Mouse (Mus musculus) heart, adult 10 weeks (tissue): Measurements from ENCODE around the gene Lbx2. TPM values are rescaled to one million over a fixed set of nuclear protein-coding genes. Genes with fewer than 3 reads are reported as not detected.

Experiments used
- polyA plus RNA-seq: library from polyadenylated mRNA; stranded (reverse); fragments of 350-450 nt; fragmentation: Illumina TruSeq; extraction: RNeasy Lipid Tissue Mini Kit (QIAGEN cat#74804); gene quantifications from one replicate; pipeline ENCODE4 v1.2.3, GENCODE M21; 2014; ENCODE audit warnings: low read depth, low replicate concordance

Gene Lbx2
- 0.76 TPM for polyA plus RNA-seq

GRCm38 (mm10) chr6:83086121-83087035, at the start of gene Lbx2:
Gene Lbx2, plus strand, starts transcription at chr6:83086367.

DNA sequence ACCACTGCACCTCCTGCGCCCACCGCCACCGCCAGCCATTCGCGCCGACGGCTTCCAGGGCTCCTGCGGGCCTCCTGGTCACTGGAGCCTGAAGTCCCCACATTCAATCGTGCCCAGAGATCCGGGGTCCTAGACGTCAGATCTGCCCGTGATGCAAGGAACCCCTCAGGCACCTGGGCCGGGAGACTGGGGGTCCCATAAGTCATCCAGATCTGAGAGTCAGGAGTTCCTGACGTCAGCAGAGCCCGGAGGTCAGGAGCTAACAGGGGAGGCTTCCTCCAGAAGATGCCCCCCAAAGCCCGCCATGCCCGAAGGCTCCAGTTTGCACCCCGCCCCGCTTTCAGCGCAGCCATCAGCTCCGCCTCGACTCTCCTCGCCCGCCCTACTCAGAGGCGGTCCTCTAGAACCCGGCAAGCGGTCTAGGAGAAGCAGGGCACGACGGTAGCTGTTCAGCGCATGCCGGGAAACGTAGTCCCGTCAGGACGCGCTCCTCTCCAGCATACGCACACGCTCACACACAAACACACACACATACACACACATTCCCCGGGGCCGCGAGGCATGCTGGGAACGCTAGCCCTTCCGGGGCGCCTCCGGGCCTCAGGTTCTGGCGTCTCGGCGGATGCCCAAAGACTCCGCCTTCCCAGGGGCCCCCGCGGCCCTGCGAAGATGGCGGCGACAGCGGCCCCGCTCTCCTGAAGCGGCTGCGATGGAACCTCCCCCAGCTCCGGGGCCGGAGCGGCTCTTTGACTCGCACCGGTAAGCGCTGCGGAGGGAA, 31.9 kb upstream of the Lbx2 start, which contains the start of gene Aup1:
Aup1 (plus strand) TSS at position 448 of the 778 bp plus-strand sequence.

DNA sequence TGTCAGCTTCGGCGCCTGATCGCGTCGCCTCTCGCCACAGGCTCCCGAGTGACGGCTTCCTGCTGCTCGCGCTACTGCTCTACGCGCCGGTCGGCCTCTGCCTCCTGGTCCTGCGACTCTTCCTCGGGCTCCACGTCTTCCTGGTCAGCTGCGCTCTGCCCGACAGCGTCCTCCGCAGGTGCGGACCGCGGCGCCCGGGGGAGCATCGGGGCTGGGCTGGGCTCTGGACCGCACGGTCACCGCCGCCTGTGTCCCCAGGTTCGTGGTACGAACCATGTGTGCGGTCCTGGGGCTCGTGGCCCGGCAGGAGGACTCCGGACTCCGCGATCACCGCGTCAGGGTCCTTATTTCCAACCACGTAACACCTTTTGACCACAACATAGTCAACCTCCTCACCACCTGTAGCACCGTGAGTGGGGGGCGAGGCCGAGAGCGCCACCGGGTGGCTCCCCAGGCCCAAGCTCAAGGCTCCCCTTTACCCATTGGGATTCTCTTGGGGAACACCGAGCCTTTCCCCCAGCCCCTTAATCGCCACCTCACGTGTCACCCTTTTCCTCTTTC, 31.2 kb upstream of the Lbx2 start, which contains the start of gene Htra2:
Htra2 (minus strand) TSS at position 403 of the 561 bp plus-strand sequence.

GRCm38 (mm10) chr6:83057790-83058189, 28.4 kb upstream of the Lbx2 start, which contains the start of gene Dqx1:
Gene Dqx1, plus strand, starts transcription at chr6:83057844.

DNA sequence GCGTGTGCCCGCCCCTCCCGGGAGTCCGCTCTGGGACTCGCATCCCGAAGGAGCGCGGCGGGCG, 16.1 kb upstream of the Lbx2 start, which contains the start of gene Tlx2:
Tlx2 (minus strand) TSS at position 47 of the 64 bp plus-strand sequence.

GRCm38 (mm10) chr6:83077630-83078323, 8.4 kb upstream of the Lbx2 start, which contains the start of gene Pcgf1:
Gene Pcgf1, plus strand, starts transcription at chr6:83077869.

DNA sequence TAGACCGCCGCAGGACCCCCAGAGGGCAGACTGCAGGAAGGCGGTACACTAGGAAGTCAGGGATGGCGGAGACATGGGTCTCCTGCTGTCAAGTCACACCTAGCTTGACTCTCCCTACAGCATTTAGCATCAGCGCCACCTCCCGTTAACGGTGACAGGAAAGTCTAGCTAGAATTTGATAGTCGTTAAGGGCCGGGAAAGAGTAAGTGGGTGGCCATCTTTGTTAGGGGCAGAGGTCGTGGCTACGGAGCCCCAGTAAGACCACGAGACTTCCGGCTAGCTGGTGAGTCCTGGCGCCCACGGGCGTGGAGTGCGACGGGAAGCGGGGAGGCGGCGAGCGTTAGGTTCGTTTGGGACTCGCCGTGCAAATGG, 15.1 kb downstream of the Lbx2 start, which contains the start of the genes Ccdc142 and Gm42688:
Ccdc142 (plus strand) TSS at position 286 of the 372 bp plus-strand sequence.
Gm42688 (plus strand) TSS at position 302 of the 372 bp plus-strand sequence.

DNA sequence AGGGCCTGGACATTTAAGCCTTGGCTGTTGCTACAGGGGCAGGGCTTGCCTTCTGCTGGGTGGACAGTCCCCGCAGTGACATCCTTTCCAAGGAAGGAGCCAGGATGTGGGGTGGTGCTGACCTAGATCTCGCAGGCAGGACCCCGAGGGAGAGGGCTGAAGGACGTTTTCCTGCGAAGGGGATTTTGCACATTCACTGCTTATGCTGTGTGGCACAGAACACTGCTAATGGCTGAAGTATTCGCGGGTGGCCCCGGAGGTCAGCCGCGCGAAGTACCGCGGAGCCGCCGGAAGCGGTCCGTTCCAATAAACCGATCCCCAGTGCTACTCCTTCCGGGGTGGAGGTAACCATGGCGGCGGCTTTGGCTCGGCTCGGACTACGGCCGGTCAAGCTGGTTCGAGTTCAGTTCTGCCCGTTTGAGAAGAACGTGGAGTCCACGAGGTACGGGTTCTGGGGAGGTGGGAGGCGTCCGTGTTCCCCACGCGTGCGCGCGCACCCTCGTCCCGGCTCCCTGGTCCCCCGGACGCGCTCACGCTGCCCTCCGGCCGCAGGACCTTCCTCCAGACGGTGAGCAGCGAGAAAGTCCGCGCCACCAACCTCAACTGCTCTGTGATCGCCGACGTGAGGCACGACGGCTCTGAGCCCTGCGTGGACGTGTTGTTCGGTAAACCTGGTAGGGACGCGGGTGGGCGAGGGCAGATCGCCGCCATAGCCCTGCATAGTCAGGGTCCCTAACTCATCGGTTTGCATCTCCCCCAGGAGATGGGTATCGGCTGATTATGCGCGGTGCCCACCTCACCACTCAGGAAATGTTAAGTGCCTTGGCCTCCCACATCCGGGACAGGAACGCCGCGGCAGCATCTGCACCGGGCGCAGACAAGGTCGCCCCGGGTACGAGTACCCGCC, 22.8 kb downstream of the Lbx2 start, which contains the start of gene Mrpl53:
Mrpl53 (plus strand) TSS at position 279 of the 907 bp plus-strand sequence.

GRCm38 (mm10) chr6:83115011-83115671, 29.0 kb downstream of the Lbx2 start, which contains the start of gene Mogs:
Gene Mogs, plus strand, starts transcription at chr6:83115496.

DNA sequence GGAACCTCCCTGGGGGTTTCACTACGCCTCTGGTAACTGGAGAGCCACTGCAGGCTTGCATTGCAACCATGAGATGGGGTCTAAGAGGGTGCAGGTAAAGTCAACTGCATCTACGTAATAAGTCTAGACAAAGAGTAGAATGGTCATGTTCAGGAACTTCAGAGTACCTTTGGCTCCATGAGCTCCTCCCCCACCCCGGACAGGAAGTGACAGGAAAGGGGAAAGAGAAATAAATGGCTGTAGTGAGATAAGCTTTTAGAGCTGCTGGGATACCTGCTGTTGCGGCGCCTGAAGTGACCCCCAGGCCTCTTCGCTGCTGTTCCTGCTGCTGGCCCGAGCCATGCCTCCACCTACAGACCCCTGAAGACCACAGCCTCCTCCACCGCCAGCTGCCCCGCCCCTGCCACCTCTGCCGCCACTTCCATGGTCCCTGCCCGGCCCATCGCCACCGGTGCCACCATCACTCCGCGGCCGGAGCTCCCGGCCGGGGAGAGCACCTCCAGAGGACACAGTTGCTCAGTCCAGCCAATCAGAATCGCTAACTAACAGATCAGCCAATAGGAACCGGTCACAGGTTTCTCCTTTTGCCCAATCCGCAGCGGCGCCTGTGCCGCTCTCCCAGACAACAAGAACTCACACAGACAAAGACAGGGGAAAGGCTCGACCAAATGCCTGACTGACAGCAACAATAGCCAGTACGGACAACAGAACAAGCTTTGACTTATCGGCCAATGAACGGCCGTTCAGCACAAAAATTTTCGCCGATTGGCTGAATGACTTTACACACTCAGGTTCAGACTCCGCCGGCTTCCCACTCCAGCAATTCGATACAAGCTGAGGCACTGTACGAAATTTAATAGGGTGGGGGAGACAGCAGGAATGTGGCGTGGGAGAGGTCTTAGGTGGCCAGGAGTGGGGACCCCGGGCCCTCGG, 35.0 kb downstream of the Lbx2 start, which contains the start of gene Wbp1:
Wbp1 (minus strand) TSS at position 630 of the 933 bp plus-strand sequence.

GRCm38 (mm10) chr6:83125331-83125730, 39.2 kb downstream of the Lbx2 start, which contains the start of gene Ino80b:
Gene Ino80b, minus strand, starts transcription at chr6:83125431.

GRCm38 (mm10) chr6:83134951-83135513, 48.9 kb downstream of the Lbx2 start, which contains the start of gene Rtkn:
Gene Rtkn, plus strand, starts transcription at chr6:83135463.

Other genes starting within 250 kb of the Lbx2 start
- gene Sema4f, start 146.6 kb upstream of the Lbx2 start, polyA plus RNA-seq = 0.34 TPM
- gene M1ap, start 139.5 kb upstream of the Lbx2 start, polyA plus RNA-seq = not detected
- 3.5 TPM for gene Dok1, start 52.9 kb upstream of the Lbx2 start, polyA plus RNA-seq
- gene Loxl3, start 52.2 kb upstream of the Lbx2 start, polyA plus RNA-seq = 4.9 TPM
- 107 TPM for gene Aup1, start 31.8 kb upstream of the Lbx2 start, polyA plus RNA-seq
- gene Htra2, start 31.1 kb upstream of the Lbx2 start, polyA plus RNA-seq = 41.4 TPM
- gene Dqx1, start 28.5 kb upstream of the Lbx2 start, polyA plus RNA-seq = 1.3 TPM
- gene Tlx2, start 16.1 kb upstream of the Lbx2 start, polyA plus RNA-seq = not detected
- 10.6 TPM for gene Pcgf1, start 8.5 kb upstream of the Lbx2 start, polyA plus RNA-seq
- gene Ccdc142, start 15.2 kb downstream of the Lbx2 start, polyA plus RNA-seq = 0.73 TPM
- 1.6 TPM for gene Gm42688, start 15.2 kb downstream of the Lbx2 start, polyA plus RNA-seq
- gene Mrpl53, start 22.7 kb downstream of the Lbx2 start, polyA plus RNA-seq = 134 TPM
- gene Mogs, start 29.1 kb downstream of the Lbx2 start, polyA plus RNA-seq = 11.1 TPM
- gene Wbp1, start 35.2 kb downstream of the Lbx2 start, polyA plus RNA-seq = 77.2 TPM
- 9.5 TPM for gene Ino80b, start 39.1 kb downstream of the Lbx2 start, polyA plus RNA-seq
- gene Rtkn, start 49.1 kb downstream of the Lbx2 start, polyA plus RNA-seq = 10.5 TPM
- gene Wdr54, start 70.0 kb downstream of the Lbx2 start, polyA plus RNA-seq = 1.9 TPM
- gene 1700003E16Rik, start 70.0 kb downstream of the Lbx2 start, polyA plus RNA-seq = not detected
- gene Dctn1, start 79.6 kb downstream of the Lbx2 start, polyA plus RNA-seq = 81.2 TPM
- gene Slc4a5, start 133.5 kb downstream of the Lbx2 start, polyA plus RNA-seq = not detected
- gene Mthfd2, start 239.5 kb downstream of the Lbx2 start, polyA plus RNA-seq = 2.9 TPM
- 25.4 TPM for gene Mob1a, start 239.6 kb downstream of the Lbx2 start, polyA plus RNA-seq